Mouse (Mus musculus) limb, embryonic 11.5 days (tissue): ENCODE results near the gene Nek2. TPM values are rescaled to one million over a fixed set of nuclear protein-coding genes. Genes with fewer than 3 reads are reported as not detected.

Experiments
- ATAC-seq: fragments of 200-750 bp; cut with Nextera tagmentation; 2 replicates; pipeline ENCODE4 v1.8.0; 2017; ENCODE audit warnings: low read depth; ENCODE audit not compliant: insufficient number of reproducible peaks, low FRiP score, low TSS enrichment
- DNase-seq: peaks from one replicate; pipeline ENCODE4 v3.0.0-alpha.2; 2015; ENCODE audit warnings: low spot score
- H3K27ac ChIP-seq: fragments of 300-500 bp; sonication (generic); replicated peaks from 2 replicates; pipeline ENCODE4 v1.5.1; 2014; ENCODE audit warnings: low read depth, mild to moderate bottlenecking, low read length
- H3K27me3 ChIP-seq: fragments of 300-500 bp; sonication (generic); 2 replicates; pipeline ENCODE4 v1.6.1; 2014; ENCODE audit warnings: mild to moderate bottlenecking, low read length, mixed read lengths; ENCODE audit not compliant: control insufficient read depth, insufficient read depth
- H3K36me3 ChIP-seq: fragments of 300-500 bp; sonication (generic); 2 replicates; pipeline ENCODE4 v1.6.1; 2014; ENCODE audit warnings: mild to moderate bottlenecking, low read length, moderate library complexity, mixed read lengths; ENCODE audit not compliant: control insufficient read depth, insufficient read depth
- H3K4me1 ChIP-seq: fragments of 300-500 bp; sonication (generic); 2 replicates; pipeline ENCODE4 v1.6.1; 2014; ENCODE audit warnings: low read length, mixed read lengths; ENCODE audit not compliant: control insufficient read depth, insufficient read depth
- H3K4me2 ChIP-seq: fragments of 300-500 bp; sonication (generic); 2 replicates; pipeline ENCODE4 v1.6.1; 2014; ENCODE audit warnings: low read depth, mild to moderate bottlenecking, moderate library complexity; ENCODE audit not compliant: severe bottlenecking
- H3K4me3 ChIP-seq: fragments of 300-500 bp; sonication (generic); 2 replicates; pipeline ENCODE4 v1.5.1; 2014; ENCODE audit warnings: low read depth, low read length
- H3K9ac ChIP-seq: fragments of 300-500 bp; sonication (generic); 2 replicates; pipeline ENCODE4 v1.6.1; 2014; ENCODE audit warnings: mild to moderate bottlenecking, low read length
- H3K9me3 ChIP-seq: fragments of 300-500 bp; sonication (generic); 2 replicates; pipeline ENCODE4 v1.6.1; 2016; ENCODE audit warnings: low read length; ENCODE audit not compliant: control insufficient read depth
- WGBS: fragments of 180-500 bp; shearing (Covaris S2); extraction: QIAGEN DNeasy Blood & Tissue Kit; methylation state at CpG from one replicate; pipeline ENCODE4 v1.1.7; 2014; 5-methylcytosine and 5-hydroxymethylcytosine counted together
- polyA plus RNA-seq: library from polyadenylated mRNA; unstranded; fragments of >200 nt; fragmentation: Nextera tagmentation; extraction: Ambion mirVana; gene quantifications from 2 replicates; pipeline ENCODE4 v1.2.1, GENCODE M21; 2014

Gene Nek2
- polyA plus RNA-seq, 1 experiment from 2014 or later = 51.7 TPM

GRCm38 (mm10) chr1:191819026-191819425, 2.2 kb upstream of the Nek2 start:
- Histone ChIP-seq H3K9me3 (no peaks in the 10 kb centered on the region), H3K4me1 (peaks cover 6% of the 10 kb centered on the region), H3K4me3 (no peak overlapping the region), H3K27ac (no peak overlapping the region), H3K36me3 (no peaks in the 10 kb centered on the region; the same call in 1 of the 2 replicates), H3K4me2 (no peak overlapping the region), H3K9ac (no peak overlapping the region), H3K27me3 (no peaks in the 10 kb centered on the region)
- DNase-seq = no peak
- no peak for ATAC-seq

- Histone ChIP-seq H3K9ac (0 out of 2 replicates have a peak overlapping the region, but pooled peaks have one; percentile 24), H3K4me3 (peak overlapping the region; percentile 93), H3K36me3 (peaks cover 4% of the 10 kb centered on the region; the same call in 1 of the 2 replicates), H3K27me3 (no peaks in the 10 kb centered on the region), H3K4me2 (peak overlapping the region; percentile 61), H3K9me3 (no peaks in the 10 kb centered on the region), H3K4me1 (peaks cover 6% of the 10 kb centered on the region), H3K27ac (no peak overlapping the region)
- ATAC-seq = no peak
- DNase-seq = no peak
- 4% methylated on average over 15 of the region's 15 CpGs for WGBS
These were observed 306 bp upstream of the Nek2 start for GRCm38 (mm10) chr1:191820951-191821325.

- Histone ChIP-seq H3K4me3 (no peak overlapping the region), H3K9me3 (no peaks in the 10 kb centered on the region), H3K9ac (no peak overlapping the region), H3K27me3 (no peaks in the 10 kb centered on the region), H3K4me1 (no peaks in the 10 kb centered on the region), H3K27ac (no peak overlapping the region), H3K4me2 (no peak overlapping the region), H3K36me3 (peaks cover 25% of the 10 kb centered on the region)
- no peak for ATAC-seq
- DNase-seq = no peak
- 89% methylated on average over 3 of the region's 3 CpGs for WGBS
These were observed 7.9 kb downstream of the Nek2 start for GRCm38 (mm10) chr1:191829124-191829523.

GRCm38 (mm10) chr1:191833396-191833795, 12.2 kb downstream of the Nek2 start:
- Histone ChIP-seq H3K27ac (no peak overlapping the region), H3K4me3 (no peak overlapping the region), H3K36me3 (peaks cover 9% of the 10 kb centered on the region), H3K9ac (no peak overlapping the region), H3K27me3 (no peaks in the 10 kb centered on the region), H3K9me3 (no peaks in the 10 kb centered on the region), H3K4me1 (no peaks in the 10 kb centered on the region), H3K4me2 (no peak overlapping the region)
- WGBS = 97% methylated on average over 6 of the region's 6 CpGs
- ATAC-seq (no peak), DNase-seq (no peak)

GRCm38 (mm10) chr1:191834825-191835224, 13.6 kb downstream of the Nek2 start:
- H3K27ac ChIP-seq = no peak overlapping the region
- 8% methylated on average over 19 of the region's 19 CpGs for WGBS
- H3K27me3 ChIP-seq = no peaks in the 10 kb centered on the region
- no peaks in the 10 kb centered on the region for H3K9me3 ChIP-seq
- no peak overlapping the region for H3K4me3 ChIP-seq
- H3K9ac ChIP-seq = no peak overlapping the region
- H3K36me3 ChIP-seq = peaks cover 5% of the 10 kb centered on the region
- ATAC-seq (no peak), DNase-seq (peak; percentile 80)
- no peak overlapping the region for H3K4me2 ChIP-seq
- H3K4me1 ChIP-seq = peaks cover 4% of the 10 kb centered on the region; the same call in 1 of the 2 replicates

GRCm38 (mm10) chr1:191836318-191836985, 15.2 kb downstream of the Nek2 start:
- no peak overlapping the region for H3K4me3 ChIP-seq
- H3K36me3 ChIP-seq = no peaks in the 10 kb centered on the region
- H3K9ac ChIP-seq = no peak overlapping the region
- 87% methylated on average over 5 of the region's 5 CpGs for WGBS
- ATAC-seq = no peak
- no peak for DNase-seq
- H3K9me3 ChIP-seq = no peaks in the 10 kb centered on the region
- no peak overlapping the region for H3K27ac ChIP-seq
- H3K4me1 ChIP-seq = peaks cover 4% of the 10 kb centered on the region; the same call in 1 of the 2 replicates
- no peak overlapping the region for H3K4me2 ChIP-seq
- H3K27me3 ChIP-seq = no peaks in the 10 kb centered on the region

GRCm38 (mm10) chr1:191837691-191838090, 16.4 kb downstream of the Nek2 start:
- WGBS = 77% methylated on average over 3 of the region's 3 CpGs
- Histone ChIP-seq H3K4me2 (no peak overlapping the region), H3K27ac (no peak overlapping the region), H3K27me3 (no peaks in the 10 kb centered on the region), H3K36me3 (no peaks in the 10 kb centered on the region), H3K4me1 (peaks cover 4% of the 10 kb centered on the region; the same call in 1 of the 2 replicates), H3K4me3 (no peak overlapping the region), H3K9ac (no peak overlapping the region), H3K9me3 (no peaks in the 10 kb centered on the region)
- ATAC-seq = no peak
- DNase-seq = no peak

- WGBS = 55% methylated on average over 17 of the region's 17 CpGs
- H3K27ac ChIP-seq = no peak overlapping the region
- H3K4me3 ChIP-seq = no peak overlapping the region
- peaks cover 4% of the 10 kb centered on the region; the same call in 1 of the 2 replicates for H3K4me1 ChIP-seq
- H3K9me3 ChIP-seq = no peaks in the 10 kb centered on the region
- no peak for DNase-seq
- H3K27me3 ChIP-seq = no peaks in the 10 kb centered on the region
- H3K4me2 ChIP-seq = no peak overlapping the region
- no peak for ATAC-seq
- H3K9ac ChIP-seq = no peak overlapping the region
- H3K36me3 ChIP-seq = no peaks in the 10 kb centered on the region
These were observed 17.9 kb downstream of the Nek2 start for GRCm38 (mm10) chr1:191838994-191839741.
